Mouse (Mus musculus): ENCODE measurements around the gene Fbxl17. TPM values are rescaled to one million over a fixed set of nuclear protein-coding genes. Genes with fewer than 3 reads are reported as not detected.

The Fbxl17 gene
- total and polyA plus RNA-seq, 3 experiments: 5.0 to 9.7 TPM; not detected in 1

DNA sequence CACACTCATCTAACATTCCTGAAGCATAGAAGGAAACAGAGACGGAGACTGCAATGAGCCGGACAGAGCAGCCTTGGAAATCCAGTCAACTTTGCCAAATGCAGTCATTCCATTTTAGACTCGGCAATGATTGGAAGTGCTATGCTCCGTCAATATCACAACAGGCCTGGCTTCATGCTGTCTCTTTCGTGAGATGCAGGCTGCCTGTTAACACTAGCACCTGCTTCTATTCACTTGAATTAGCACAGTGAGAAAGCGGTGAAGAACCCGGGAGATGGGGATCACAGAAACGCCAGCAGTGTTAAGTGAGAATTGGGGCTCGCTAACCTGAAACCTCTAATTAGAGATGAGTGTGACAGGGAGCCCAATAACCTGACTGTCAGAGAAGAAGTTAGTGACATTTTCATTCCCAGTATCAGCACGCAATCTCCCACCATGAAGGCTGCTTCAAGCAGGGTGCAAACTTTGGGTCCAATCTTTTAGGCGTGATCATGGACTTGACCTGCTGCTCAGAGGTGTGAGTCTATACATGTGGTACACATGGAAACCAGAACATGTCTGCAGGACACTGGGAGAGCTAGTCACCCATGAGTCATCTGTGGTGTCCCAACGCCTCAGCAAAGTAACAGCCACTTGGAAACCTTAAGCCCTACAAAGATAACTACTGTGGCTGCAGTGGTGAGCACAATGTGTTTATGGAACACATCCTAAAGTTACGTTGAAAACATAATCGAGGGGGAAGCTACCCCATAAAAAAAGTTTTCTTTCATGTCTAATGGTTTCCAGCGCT lies 428.5 kb downstream of the Fbxl17 start:
- H3K27ac ChIP-seq (ENCODE audit: control insufficient read depth, low read depth, low read length): no peak overlapping the region
- H3K4me1 ChIP-seq (ENCODE audit: control insufficient read depth in 1 of 2, insufficient read depth in 2 of 2, low read length in 2 of 2): peaks cover 0 to 4% of the 10 kb centered on the region in 2 experiments; a peak in 1 of 4 replicates
- DNase-seq (ENCODE audit: low read depth, low spot score): no peak
- no peaks in the 10 kb centered on the region; a peak in 1 of 4 replicates for H3K36me3 ChIP-seq (ENCODE audit: control insufficient read depth in 1 of 2, insufficient read depth in 2 of 2, low read length in 2 of 2)
- no peaks in the 10 kb centered on the region for H3K79me2 ChIP-seq (ENCODE audit: control insufficient read depth, insufficient read depth, low read length, poor library complexity)
- no peaks in the 10 kb centered on the region for H3K9me3 ChIP-seq (replicated peaks; ENCODE audit: insufficient read depth, low read length)
- H3K9ac ChIP-seq (ENCODE audit: control insufficient read depth, low read depth, low read length, poor library complexity, severe bottlenecking): no peak overlapping the region
- no peaks in the 10 kb centered on the region for H3K27me3 ChIP-seq (ENCODE audit: control insufficient read depth in 1 of 2, insufficient read depth in 2 of 2, low read length in 2 of 2)
- TF ChIP-seq POLR2AphosphoS2 (IDR thresholded peaks at IDR 0.05; ENCODE audit: low read length) (no peak), BHLHE40 (IDR thresholded peaks at IDR 0.05; ENCODE audit: borderline replicate concordance, low read depth, low read length) (no peak), MAFK (IDR thresholded peaks at IDR 0.05; ENCODE audit: borderline replicate concordance, low read depth, low read length) (no peak), UBTF (IDR thresholded peaks at IDR 0.05; ENCODE audit: borderline replicate concordance, insufficient read depth, low read depth, low read length) (no peak), POLR2A (IDR thresholded peaks at IDR 0.05; ENCODE audit: control insufficient read depth in 1 of 2, insufficient read depth in 1 of 2, low read depth in 1 of 2, low read length in 2 of 2, poor library complexity in 1 of 2) (no peak), E2F4 (IDR thresholded peaks at IDR 0.05; ENCODE audit: borderline replicate concordance, low read depth, low read length) (no peak), EP300 (IDR thresholded peaks at IDR 0.05; ENCODE audit: low read depth in 1 of 2, low read length in 2 of 2) (no peak)
- no peak overlapping the region for H3K4me3 ChIP-seq (ENCODE audit: control insufficient read depth in 1 of 2, insufficient read depth in 1 of 2, low read depth in 2 of 2, low read length in 2 of 2)

DNA sequence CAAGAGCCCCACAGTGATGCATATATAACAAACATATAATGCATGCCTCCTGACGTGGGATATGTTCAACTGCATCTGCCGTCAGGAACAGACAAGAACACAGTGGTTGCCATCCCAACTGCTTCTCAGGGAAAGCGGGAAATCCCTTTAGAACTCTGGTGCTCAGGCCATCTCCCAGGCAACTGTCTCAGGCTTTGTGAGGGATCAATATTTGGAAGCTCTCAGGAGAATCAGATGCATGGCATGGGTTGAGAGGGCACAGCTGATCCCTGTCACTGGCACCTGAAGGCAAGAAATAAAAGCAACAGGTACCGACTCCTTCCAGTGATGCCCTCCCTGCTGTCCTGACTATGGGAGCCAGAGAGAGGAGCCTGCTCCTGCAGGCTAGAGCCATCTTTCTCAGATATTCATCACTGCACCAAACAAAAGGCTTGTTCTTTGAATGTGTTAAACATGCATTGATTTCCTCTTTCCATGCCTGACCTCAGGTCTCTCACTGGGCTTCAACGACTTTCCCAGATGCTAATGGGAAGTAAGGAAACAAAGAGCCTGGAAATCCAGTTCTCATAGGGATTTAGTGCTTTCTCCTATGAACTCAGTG lies 429.6 kb downstream of the Fbxl17 start:
- DNase-seq (ENCODE audit: low read depth, low spot score): no peak
- H3K4me1 ChIP-seq (ENCODE audit: control insufficient read depth in 1 of 2, insufficient read depth in 2 of 2, low read length in 2 of 2): peaks cover 0 to 4% of the 10 kb centered on the region in 2 experiments; a peak in 1 of 4 replicates
- TF ChIP-seq ZC3H11A (IDR thresholded peaks at IDR 0.05; ENCODE audit: low read depth, low read length) (no peak), BHLHE40 (IDR thresholded peaks at IDR 0.05; ENCODE audit: borderline replicate concordance, low read depth, low read length) (no peak)

DNA sequence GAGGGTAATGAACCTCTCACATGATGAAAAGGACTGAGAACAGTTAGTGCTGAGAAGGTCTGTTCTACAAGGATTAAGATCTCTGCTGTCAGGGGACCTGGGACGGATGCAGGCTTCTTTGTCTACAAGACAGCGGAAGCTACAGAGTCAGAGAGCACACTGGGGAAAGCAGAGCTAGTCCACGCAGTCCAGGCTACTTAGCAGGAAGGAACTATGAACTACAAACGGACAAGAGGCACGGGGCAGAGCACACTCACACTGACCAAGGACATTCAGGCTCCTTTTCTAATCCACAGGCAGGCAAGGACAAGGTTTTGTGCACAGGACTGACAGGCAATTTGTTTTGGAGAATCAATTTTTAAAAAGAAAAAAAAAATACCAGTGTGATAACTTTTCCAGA lies 437.0 kb downstream of the Fbxl17 start:
- Histone ChIP-seq H3K27ac (ENCODE audit: control insufficient read depth, low read depth, low read length) (no peak overlapping the region), H3K79me2 (ENCODE audit: control insufficient read depth, insufficient read depth, low read length, poor library complexity) (no peaks in the 10 kb centered on the region), H3K27me3 (ENCODE audit: control insufficient read depth in 1 of 2, insufficient read depth in 2 of 2, low read length in 2 of 2) (no peaks in the 10 kb centered on the region), H3K9ac (ENCODE audit: control insufficient read depth, low read depth, low read length, poor library complexity, severe bottlenecking) (no peak overlapping the region), H3K36me3 (ENCODE audit: control insufficient read depth in 1 of 2, insufficient read depth in 2 of 2, low read length in 2 of 2) (no peaks in the 10 kb centered on the region), H3K4me1 (ENCODE audit: control insufficient read depth in 1 of 2, insufficient read depth in 2 of 2, low read length in 2 of 2) (no peaks in the 10 kb centered on the region), H3K9me3 (replicated peaks; ENCODE audit: insufficient read depth, low read length) (no peaks in the 10 kb centered on the region), H3K4me3 (ENCODE audit: control insufficient read depth in 1 of 2, insufficient read depth in 1 of 2, low read depth in 2 of 2, low read length in 2 of 2) (no peak overlapping the region)
- DNase-seq (ENCODE audit: low read depth, low spot score): no peak
- TF ChIP-seq ELF1 (IDR thresholded peaks at IDR 0.05; ENCODE audit: low read depth, low read length): no peak
- TF ChIP-seq MAFK (IDR thresholded peaks at IDR 0.05; ENCODE audit: borderline replicate concordance, low read depth, low read length): no peak
- no peak for TF ChIP-seq RCOR1 (IDR thresholded peaks at IDR 0.05; ENCODE audit: low read depth, low read length)
- no peak for TF ChIP-seq USF1 (IDR thresholded peaks at IDR 0.05; ENCODE audit: low read depth, low read length)
- TF ChIP-seq SIN3A (IDR thresholded peaks at IDR 0.05; ENCODE audit: low read length): no peak
- TF ChIP-seq NRF1 (IDR thresholded peaks at IDR 0.05; ENCODE audit: insufficient read depth, low read depth, low read length, poor library complexity, severe bottlenecking): no peak
- no peak for TF ChIP-seq BHLHE40 (IDR thresholded peaks at IDR 0.05; ENCODE audit: borderline replicate concordance, low read depth, low read length)
- no peak for TF ChIP-seq MYC (IDR thresholded peaks at IDR 0.05; ENCODE audit: low read depth, low read length)
- no peak for TF ChIP-seq TBP (IDR thresholded peaks at IDR 0.05; ENCODE audit: low read depth, low read length)
- no peak for TF ChIP-seq RAD21 (IDR thresholded peaks at IDR 0.05; ENCODE audit: low read depth, low read length)
- no peak for TF ChIP-seq KAT2A (conservative IDR thresholded peaks at IDR 0.05; ENCODE audit: low read depth, low read length)
- no peak for TF ChIP-seq ZNF384 (IDR thresholded peaks at IDR 0.05; ENCODE audit: low read depth, low read length)
- no peak for TF ChIP-seq MYB (IDR thresholded peaks at IDR 0.05; ENCODE audit: low read depth, low read length)
- TF ChIP-seq HCFC1 (IDR thresholded peaks at IDR 0.05; ENCODE audit: low read depth, low read length): no peak
- TF ChIP-seq ZKSCAN1 (IDR thresholded peaks at IDR 0.05; ENCODE audit: low read depth, low read length): no peak
- no peak for TF ChIP-seq CHD2 (IDR thresholded peaks at IDR 0.05; ENCODE audit: low read length)
- TF ChIP-seq ETS1 (IDR thresholded peaks at IDR 0.05; ENCODE audit: low read depth, low read length): no peak

More for the DNA sequence above, 429.6 kb downstream of the Fbxl17 start:
- H3K27ac ChIP-seq (ENCODE audit: control insufficient read depth, low read depth, low read length): no peak overlapping the region
- H3K9me3 ChIP-seq (replicated peaks; ENCODE audit: insufficient read depth, low read length): no peaks in the 10 kb centered on the region
- H3K27me3 ChIP-seq (ENCODE audit: control insufficient read depth in 1 of 2, insufficient read depth in 2 of 2, low read length in 2 of 2): no peaks in the 10 kb centered on the region
- H3K4me3 ChIP-seq (ENCODE audit: control insufficient read depth in 1 of 2, insufficient read depth in 1 of 2, low read depth in 2 of 2, low read length in 2 of 2): no peak overlapping the region
- H3K79me2 ChIP-seq (ENCODE audit: control insufficient read depth, insufficient read depth, low read length, poor library complexity): no peaks in the 10 kb centered on the region
- no peaks in the 10 kb centered on the region; a peak in 1 of 4 replicates for H3K36me3 ChIP-seq (ENCODE audit: control insufficient read depth in 1 of 2, insufficient read depth in 2 of 2, low read length in 2 of 2)
- H3K9ac ChIP-seq (ENCODE audit: control insufficient read depth, low read depth, low read length, poor library complexity, severe bottlenecking): no peak overlapping the region

Measured in MEL (cell line).